Mouse (Mus musculus): ENCODE data around the gene Ap1b1.

- TF ChIP-seq CHD2 (IDR thresholded peaks at IDR 0.05; ENCODE audit: low read length) (no peak), CTCF (conservative IDR thresholded peaks at IDR 0.05 in 1 of 2, IDR thresholded peaks at IDR 0.05 in 1 of 2; ENCODE audit: low read depth in 2 of 2, low read length in 2 of 2) (no peak), POLR2A (IDR thresholded peaks at IDR 0.05; ENCODE audit: low read depth, low read length) (no peak; the same call in 1 of the 2 replicates), MYC (IDR thresholded peaks at IDR 0.05; ENCODE audit: low read depth, low read length) (no peak), EP300 (IDR thresholded peaks at IDR 0.05; ENCODE audit: low read length) (no peak), JUND (conservative IDR thresholded peaks at IDR 0.05; ENCODE audit: low read depth, low read length) (no peak), TBP (conservative IDR thresholded peaks at IDR 0.05; ENCODE audit: low read depth, low read length) (no peak), UBTF (IDR thresholded peaks at IDR 0.05; ENCODE audit: low read depth, low read length) (no peak), USF1 (IDR thresholded peaks at IDR 0.05; ENCODE audit: low read depth, low read length) (no peak), ZKSCAN1 (IDR thresholded peaks at IDR 0.05; ENCODE audit: borderline replicate concordance, low read depth, low read length) (no peak), TCF12 (IDR thresholded peaks at IDR 0.05; ENCODE audit: low read depth, low read length) (no peak), NRF1 (IDR thresholded peaks at IDR 0.05; ENCODE audit: low read depth, low read length) (no peak), ZNF384 (IDR thresholded peaks at IDR 0.05; ENCODE audit: low read depth, low read length) (no peak), RAD21 (IDR thresholded peaks at IDR 0.05; ENCODE audit: low read depth, low read length) (no peak)
These were observed 102.5 kb downstream of the Ap1b1 start for GRCm38 (mm10) chr11:5089147-5089546.

Measured in CH12.LX (cell line).